Mouse (Mus musculus): ENCODE results near the gene Sarm1. TPM values are rescaled to one million over a fixed set of nuclear protein-coding genes. Genes with fewer than 3 reads are reported as not detected.

Sarm1 gene
- polyA plus RNA-seq, 1 experiment from 2014 or later, result 1.8 TPM

DNA sequence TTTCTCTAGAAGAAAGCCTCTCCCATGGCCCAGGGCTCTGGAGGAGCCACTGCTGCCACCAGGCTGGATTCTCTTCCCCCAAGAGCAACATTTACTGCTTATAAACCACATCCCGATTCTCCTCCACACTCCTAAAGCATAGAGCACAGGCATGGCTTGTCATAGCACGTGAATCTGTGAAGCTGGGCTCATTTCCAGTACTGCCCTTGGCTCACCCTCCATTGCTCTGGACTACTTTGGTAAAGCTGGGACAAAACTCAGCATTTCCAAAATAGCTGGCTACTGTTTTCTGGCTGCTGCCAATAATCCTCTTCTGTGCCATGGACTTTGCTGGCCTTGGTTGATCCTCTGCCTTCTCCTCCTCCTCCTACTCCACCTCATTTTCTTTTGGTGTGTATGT lies 73.2 kb downstream of the Sarm1 start:
- ATAC-seq (replicated peaks; ENCODE audit: low FRiP score), result no peak
- H3K4me1 ChIP-seq, result peaks cover 30% of the 10 kb centered on the region
- no peaks in the 10 kb centered on the region for H3K9me3 ChIP-seq (replicated peaks)
- H3K4me2 ChIP-seq, result no peak overlapping the region
- no peak overlapping the region for H3K9ac ChIP-seq
- H3K4me3 ChIP-seq (replicated peaks), result no peak overlapping the region
- WGBS, result 58% methylated on average over 2 of the region's 2 CpGs
- H3K27me3 ChIP-seq, result peaks cover 15% of the 10 kb centered on the region
- H3K27ac ChIP-seq, result no peak overlapping the region
- no peaks in the 10 kb centered on the region for H3K36me3 ChIP-seq

Other genes starting within 250 kb of the Sarm1 start
- 76.0 and 81.8 TPM in 2 replicates for gene 2610507B11Rik, start 236.0 kb downstream of the Sarm1 start, polyA plus RNA-seq (2015; fragmentation: Nextera tagmentation; extraction: Ambion mirVana)
- 0.32 and 0.43 TPM in 2 replicates for gene BC030499, start 206.9 kb downstream of the Sarm1 start, polyA plus RNA-seq (2015; fragmentation: Nextera tagmentation; extraction: Ambion mirVana)
- 43.3 and 47.4 TPM in 2 replicates for gene Spag5, start 196.2 kb downstream of the Sarm1 start, polyA plus RNA-seq (2015; fragmentation: Nextera tagmentation; extraction: Ambion mirVana)
- gene Aldoc, start 174.8 kb downstream of the Sarm1 start, polyA plus RNA-seq (2015; fragmentation: Nextera tagmentation; extraction: Ambion mirVana), result 6.0 and 6.4 TPM in 2 replicates
- gene Pigs, start 169.3 kb downstream of the Sarm1 start, polyA plus RNA-seq (2015; fragmentation: Nextera tagmentation; extraction: Ambion mirVana), result 77.5 and 86.2 TPM in 2 replicates
- 40.2 and 44.9 TPM in 2 replicates for gene Unc119, start 154.3 kb downstream of the Sarm1 start, polyA plus RNA-seq (2015; fragmentation: Nextera tagmentation; extraction: Ambion mirVana)
- 0.10 TPM in 1 of 2 replicates, not detected in the other for gene Foxn1, start 111.2 kb downstream of the Sarm1 start, polyA plus RNA-seq (2015; fragmentation: Nextera tagmentation; extraction: Ambion mirVana)
- 1.1 and 1.2 TPM in 2 replicates for gene Slc13a2, start 75.5 kb downstream of the Sarm1 start, polyA plus RNA-seq (2015; fragmentation: Nextera tagmentation; extraction: Ambion mirVana)
- gene Slc46a1, start 32.1 kb downstream of the Sarm1 start, polyA plus RNA-seq (2015; fragmentation: Nextera tagmentation; extraction: Ambion mirVana), result 21.1 and 21.3 TPM in 2 replicates
- gene Vtn, start 1.3 kb upstream of the Sarm1 start, polyA plus RNA-seq (2015; fragmentation: Nextera tagmentation; extraction: Ambion mirVana), result 4.5 and 8.1 TPM in 2 replicates
- gene Sebox, start 5.7 kb upstream of the Sarm1 start, polyA plus RNA-seq (2015; fragmentation: Nextera tagmentation; extraction: Ambion mirVana), result not detected in 2 replicates
- 56.7 and 57.1 TPM in 2 replicates for gene Tmem199, start 14.4 kb upstream of the Sarm1 start, polyA plus RNA-seq (2015; fragmentation: Nextera tagmentation; extraction: Ambion mirVana)
- 169 and 171 TPM in 2 replicates for gene Poldip2, start 14.4 kb upstream of the Sarm1 start, polyA plus RNA-seq (2015; fragmentation: Nextera tagmentation; extraction: Ambion mirVana)
- 81.8 and 88.2 TPM in 2 replicates for gene Tnfaip1, start 38.6 kb upstream of the Sarm1 start, polyA plus RNA-seq (2015; fragmentation: Nextera tagmentation; extraction: Ambion mirVana)
- 134 and 145 TPM in 2 replicates for gene Ift20, start 38.6 kb upstream of the Sarm1 start, polyA plus RNA-seq (2015; fragmentation: Nextera tagmentation; extraction: Ambion mirVana)
- 80.4 and 82.3 TPM in 2 replicates for gene Tmem97, start 53.0 kb upstream of the Sarm1 start, polyA plus RNA-seq (2015; fragmentation: Nextera tagmentation; extraction: Ambion mirVana)
- 15.5 and 17.4 TPM in 2 replicates for gene Nlk, start 199.6 kb upstream of the Sarm1 start, polyA plus RNA-seq (2015; fragmentation: Nextera tagmentation; extraction: Ambion mirVana)

All from kidney, embryonic 15.5 days (tissue).